Mouse (Mus musculus): ENCODE data around the gene Bcl11a. TPM values are rescaled to one million over a fixed set of nuclear protein-coding genes. Genes with fewer than 3 reads are reported as not detected.

Gene Bcl11a
- polyA plus RNA-seq, 1 experiment = 0.72 TPM

- Histone ChIP-seq H3K4me3 (ENCODE audit: insufficient read depth, low read depth, low read length) (peak overlapping the region; percentile 41), H3K27ac (ENCODE audit: insufficient read depth, low read depth, low read length) (no peak overlapping the region), H3K27me3 (replicated peaks; ENCODE audit: control insufficient read depth, insufficient read depth, low read length) (peaks cover 15% of the 10 kb centered on the region), H3K36me3 (ENCODE audit: control insufficient read depth, insufficient read depth, low read length) (no peaks in the 10 kb centered on the region), H3K4me1 (ENCODE audit: control insufficient read depth, insufficient read depth, low read length) (no peaks in the 10 kb centered on the region)
- TF ChIP-seq POLR2A (IDR thresholded peaks at IDR 0.05; ENCODE audit: low read depth, low read length) (no peak), CTCF (conservative IDR thresholded peaks at IDR 0.05; ENCODE audit: insufficient read depth, insufficient read length, low read depth, low read length) (0 out of 2 replicates have a peak, but pooled peaks have one; percentile 25)
- peak; percentile 48 for DNase-seq
- under 1% methylated on average over 35 of the region's 35 CpGs for WGBS
Observed at GRCm38 (mm10) chr11:24081016-24081686, 3.3 kb downstream of the Bcl11a start.

DNA sequence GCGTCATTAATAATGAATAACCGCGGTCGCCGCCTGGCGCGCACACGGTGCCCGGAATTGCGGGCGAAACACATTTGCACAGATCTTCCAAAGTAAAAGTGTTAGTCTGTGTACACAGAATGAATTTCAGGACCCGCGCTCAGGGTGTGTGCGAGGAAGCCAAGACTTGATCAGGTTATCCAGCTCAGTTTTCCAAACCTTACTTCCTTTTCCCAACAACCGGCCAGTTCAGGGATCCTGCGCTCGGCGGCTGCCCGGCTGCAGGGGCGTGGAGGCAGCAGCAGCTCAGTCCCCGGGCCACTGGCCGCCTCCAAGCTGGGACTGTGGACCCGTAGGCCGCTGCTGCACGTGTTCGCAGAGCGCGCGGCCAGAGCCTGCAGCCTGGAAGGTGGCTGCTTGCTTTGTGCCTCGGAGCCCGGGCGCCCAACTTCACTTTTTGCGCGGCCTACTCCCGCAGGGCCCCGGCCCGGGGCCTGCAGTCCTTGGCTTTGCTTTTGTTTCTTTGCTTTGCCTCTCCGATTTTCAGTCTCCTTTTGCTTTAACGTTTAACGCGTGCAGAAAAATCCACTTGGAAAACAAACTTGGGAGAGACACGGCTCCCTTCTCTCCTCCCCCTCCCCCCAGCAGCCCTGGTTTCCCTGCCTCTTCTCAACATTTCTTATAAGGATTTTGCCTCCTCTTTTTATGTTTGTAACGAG, 4.0 kb downstream of the Bcl11a start:
- Histone ChIP-seq H3K36me3 (ENCODE audit: control insufficient read depth, insufficient read depth, low read length) (no peaks in the 10 kb centered on the region), H3K4me3 (ENCODE audit: insufficient read depth, low read depth, low read length) (peak overlapping the region; percentile 41; the same call in 1 of the 2 replicates), H3K27ac (ENCODE audit: insufficient read depth, low read depth, low read length) (no peak overlapping the region), H3K27me3 (replicated peaks; ENCODE audit: control insufficient read depth, insufficient read depth, low read length) (peaks cover 14% of the 10 kb centered on the region), H3K4me1 (ENCODE audit: control insufficient read depth, insufficient read depth, low read length) (no peaks in the 10 kb centered on the region)
- peak; percentile 28 for DNase-seq
- WGBS = 3% methylated on average over 43 of the region's 43 CpGs
- TF ChIP-seq CTCF (conservative IDR thresholded peaks at IDR 0.05; ENCODE audit: insufficient read depth, insufficient read length, low read depth, low read length) (no peak), POLR2A (IDR thresholded peaks at IDR 0.05; ENCODE audit: low read depth, low read length) (no peak)

GRCm38 (mm10) chr11:24082385-24083075, 4.7 kb downstream of the Bcl11a start:
- 71% methylated on average over 11 of the region's 11 CpGs for WGBS
- no peak for DNase-seq
- TF ChIP-seq CTCF (conservative IDR thresholded peaks at IDR 0.05; ENCODE audit: insufficient read depth, insufficient read length, low read depth, low read length) = no peak
- peaks cover 9% of the 10 kb centered on the region; the same call in 1 of the 2 replicates for H3K27me3 ChIP-seq (replicated peaks; ENCODE audit: control insufficient read depth, insufficient read depth, low read length)
- H3K27ac ChIP-seq (ENCODE audit: insufficient read depth, low read depth, low read length) = no peak overlapping the region
- H3K4me3 ChIP-seq (ENCODE audit: insufficient read depth, low read depth, low read length) = no peak overlapping the region
- no peaks in the 10 kb centered on the region for H3K4me1 ChIP-seq (ENCODE audit: control insufficient read depth, insufficient read depth, low read length)
- H3K36me3 ChIP-seq (ENCODE audit: control insufficient read depth, insufficient read depth, low read length) = no peaks in the 10 kb centered on the region

- TF ChIP-seq POLR2A (IDR thresholded peaks at IDR 0.05; ENCODE audit: low read depth, low read length) (no peak), CTCF (conservative IDR thresholded peaks at IDR 0.05; ENCODE audit: insufficient read depth, insufficient read length, low read depth, low read length) (no peak)
- Histone ChIP-seq H3K27ac (ENCODE audit: insufficient read depth, low read depth, low read length) (no peak overlapping the region), H3K36me3 (ENCODE audit: control insufficient read depth, insufficient read depth, low read length) (no peaks in the 10 kb centered on the region), H3K4me3 (ENCODE audit: insufficient read depth, low read depth, low read length) (no peak overlapping the region), H3K4me1 (ENCODE audit: control insufficient read depth, insufficient read depth, low read length) (no peaks in the 10 kb centered on the region), H3K27me3 (replicated peaks; ENCODE audit: control insufficient read depth, insufficient read depth, low read length) (peaks cover 6% of the 10 kb centered on the region; the same call in 1 of the 2 replicates)
- DNase-seq = no peak
- WGBS = 80% methylated on average over 1 of the region's 1 CpGs
Observed at GRCm38 (mm10) chr11:24083076-24083405, 5.2 kb downstream of the Bcl11a start.

- no peaks in the 10 kb centered on the region for H3K4me1 ChIP-seq (ENCODE audit: control insufficient read depth, insufficient read depth, low read length)
- no peak overlapping the region for H3K27ac ChIP-seq (ENCODE audit: insufficient read depth, low read depth, low read length)
- no peaks in the 10 kb centered on the region for H3K36me3 ChIP-seq (ENCODE audit: control insufficient read depth, insufficient read depth, low read length)
- H3K27me3 ChIP-seq (replicated peaks; ENCODE audit: control insufficient read depth, insufficient read depth, low read length) = peaks cover 6% of the 10 kb centered on the region; the same call in 1 of the 2 replicates
- no peak for TF ChIP-seq CTCF (conservative IDR thresholded peaks at IDR 0.05; ENCODE audit: insufficient read depth, insufficient read length, low read depth, low read length)
- no peak for TF ChIP-seq POLR2A (IDR thresholded peaks at IDR 0.05; ENCODE audit: low read depth, low read length)
- 90% methylated on average over 7 of the region's 7 CpGs for WGBS
- no peak overlapping the region for H3K4me3 ChIP-seq (ENCODE audit: insufficient read depth, low read depth, low read length)
- no peak for DNase-seq
Observed at GRCm38 (mm10) chr11:24083423-24083822, 5.6 kb downstream of the Bcl11a start.

- H3K27me3 ChIP-seq (replicated peaks; ENCODE audit: control insufficient read depth, insufficient read depth, low read length) = peaks cover 6% of the 10 kb centered on the region; the same call in 1 of the 2 replicates
- H3K36me3 ChIP-seq (ENCODE audit: control insufficient read depth, insufficient read depth, low read length) = no peaks in the 10 kb centered on the region
- no peaks in the 10 kb centered on the region for H3K4me1 ChIP-seq (ENCODE audit: control insufficient read depth, insufficient read depth, low read length)
- DNase-seq = no peak
- TF ChIP-seq POLR2A (IDR thresholded peaks at IDR 0.05; ENCODE audit: low read depth, low read length) (no peak), CTCF (conservative IDR thresholded peaks at IDR 0.05; ENCODE audit: insufficient read depth, insufficient read length, low read depth, low read length) (no peak)
- H3K27ac ChIP-seq (ENCODE audit: insufficient read depth, low read depth, low read length) = no peak overlapping the region
- H3K4me3 ChIP-seq (ENCODE audit: insufficient read depth, low read depth, low read length) = no peak overlapping the region
- 69% methylated on average over 3 of the region's 3 CpGs for WGBS
Observed at GRCm38 (mm10) chr11:24084077-24084476, 6.2 kb downstream of the Bcl11a start.

DNA sequence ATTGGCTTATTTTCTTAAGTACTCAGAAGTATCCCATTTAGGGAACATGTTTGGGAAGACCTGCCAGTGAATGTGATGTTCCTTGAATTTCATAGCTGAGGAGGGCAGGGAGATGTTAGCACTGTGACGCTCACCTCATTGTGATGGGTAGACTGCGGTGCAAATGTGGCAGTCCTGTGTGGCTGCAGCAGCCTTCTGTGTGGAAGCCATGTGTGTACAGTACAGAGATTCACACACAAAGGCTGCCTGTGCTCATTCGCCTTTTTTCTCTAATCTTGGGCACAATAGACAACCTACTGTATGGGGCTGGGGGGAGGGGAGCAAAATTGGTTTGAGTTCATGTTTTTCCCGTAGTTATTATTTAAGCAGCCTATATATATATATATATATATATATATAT, 6.7 kb downstream of the Bcl11a start:
- Histone ChIP-seq H3K4me3 (ENCODE audit: insufficient read depth, low read depth, low read length) (no peak overlapping the region), H3K4me1 (ENCODE audit: control insufficient read depth, insufficient read depth, low read length) (no peaks in the 10 kb centered on the region), H3K27me3 (replicated peaks; ENCODE audit: control insufficient read depth, insufficient read depth, low read length) (0 out of 2 replicates have a peak, but pooled peaks cover 6% of the 10 kb centered on the region), H3K27ac (ENCODE audit: insufficient read depth, low read depth, low read length) (no peak overlapping the region), H3K36me3 (ENCODE audit: control insufficient read depth, insufficient read depth, low read length) (no peaks in the 10 kb centered on the region)
- 88% methylated on average over 4 of the region's 4 CpGs for WGBS
- TF ChIP-seq POLR2A (IDR thresholded peaks at IDR 0.05; ENCODE audit: low read depth, low read length) = no peak
- no peak for TF ChIP-seq CTCF (conservative IDR thresholded peaks at IDR 0.05; ENCODE audit: insufficient read depth, insufficient read length, low read depth, low read length)
- no peak for DNase-seq

All from kidney, adult 2 months (tissue).